Mouse (Mus musculus) limb, embryonic 15.5 days (tissue): ENCODE data around the gene Zfp451. TPM values are rescaled to one million over a fixed set of nuclear protein-coding genes. Genes with fewer than 3 reads are reported as not detected.
"Not testable (repeated sequence)": the region's sequence is repeated elsewhere in the genome, so short reads cannot be mapped to it uniquely, and the experiment has no call there.

ENCODE experiments used
- ATAC-seq: fragments of 200-750 bp; cut with Nextera tagmentation; 2 replicates; pipeline ENCODE4 v1.8.0; 2017; ENCODE audit warnings: low read depth, moderate TSS enrichment; ENCODE audit not compliant: insufficient number of reproducible peaks, low FRiP score, low TSS enrichment
- H3K27ac ChIP-seq: fragments of 300-500 bp; sonication (generic); 2 replicates; pipeline ENCODE4 v1.5.1; 2015; ENCODE audit warnings: moderate library complexity, mild to moderate bottlenecking, inconsistent platforms
- H3K27me3 ChIP-seq: fragments of 300-500 bp; sonication (generic); 2 replicates; pipeline ENCODE4 v1.6.1; 2015; ENCODE audit warnings: inconsistent platforms
- H3K36me3 ChIP-seq: fragments of 300-500 bp; sonication (generic); 2 replicates; pipeline ENCODE4 v1.6.1; 2015; ENCODE audit warnings: inconsistent platforms
- H3K4me1 ChIP-seq: fragments of 300-500 bp; sonication (generic); 2 replicates; pipeline ENCODE4 v1.6.1; 2015; ENCODE audit warnings: inconsistent platforms
- H3K4me2 ChIP-seq: fragments of 300-500 bp; sonication (generic); 2 replicates; pipeline ENCODE4 v1.6.1; 2015; ENCODE audit warnings: mild to moderate bottlenecking, inconsistent platforms
- H3K4me3 ChIP-seq: fragments of 300-500 bp; sonication (generic); 2 replicates; pipeline ENCODE4 v1.5.1; 2015; ENCODE audit warnings: mild to moderate bottlenecking, inconsistent platforms
- H3K9ac ChIP-seq: fragments of 300-500 bp; sonication (generic); 2 replicates; pipeline ENCODE4 v1.6.1; 2015; ENCODE audit warnings: inconsistent platforms
- H3K9me3 ChIP-seq: fragments of 300-500 bp; sonication (generic); 2 replicates; pipeline ENCODE4 v1.6.1; 2016; ENCODE audit warnings: inconsistent platforms
- WGBS: fragments of 180-500 bp; shearing (Covaris S2); methylation state at CpG from one replicate; pipeline ENCODE4 v1.1.7; 2015; 5-methylcytosine and 5-hydroxymethylcytosine counted together
- polyA plus RNA-seq: library from polyadenylated mRNA; unstranded; fragments of >200 nt; fragmentation: Nextera tagmentation; extraction: Ambion mirVana; gene quantifications from 2 replicates; pipeline ENCODE4 v1.2.1, GENCODE M21; 2015

Gene Zfp451
- polyA plus RNA-seq, 1 experiment from 2014 or later: 25.6 TPM

DNA sequence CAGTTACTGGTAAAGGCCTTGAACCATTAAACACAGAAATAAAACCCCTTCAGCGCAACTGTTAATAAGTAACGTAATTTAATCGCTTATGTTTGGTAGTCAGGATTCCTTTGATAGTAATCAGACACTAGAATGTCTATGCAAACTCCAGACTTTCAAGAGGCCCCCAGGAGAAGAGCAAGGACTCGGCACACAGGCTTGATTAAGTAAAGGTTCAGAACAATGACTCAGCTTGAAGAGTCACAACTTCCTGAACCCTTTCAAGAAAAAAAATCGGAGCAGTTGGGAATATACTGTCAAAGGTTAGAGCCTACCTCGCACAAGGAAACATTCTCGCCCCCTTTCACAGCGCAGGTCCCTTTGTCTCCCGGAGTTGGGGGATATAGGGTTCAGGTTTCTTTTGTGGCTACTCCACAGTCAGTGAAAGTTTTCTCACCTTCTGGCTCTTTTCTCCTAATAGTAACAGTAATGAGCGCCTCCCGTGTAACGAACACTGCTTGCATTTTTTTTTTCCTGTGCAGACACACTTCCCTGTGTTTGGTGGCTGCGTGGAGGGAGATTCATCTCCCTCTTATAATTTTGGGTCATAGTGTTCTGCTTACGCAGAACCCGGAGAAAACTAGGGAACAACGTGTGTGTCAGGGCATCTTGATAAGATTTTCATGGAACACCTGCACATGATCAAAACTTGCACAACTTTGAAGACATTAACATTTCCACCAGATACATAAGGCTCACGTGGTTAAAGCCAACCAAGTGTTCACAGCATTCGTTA lies 58.0 kb downstream of the Zfp451 start:
- H3K36me3 ChIP-seq: peaks cover 9% of the 10 kb centered on the region; the same call in 1 of the 2 replicates
- no peak for ATAC-seq
- H3K9ac ChIP-seq: no peak overlapping the region
- H3K27ac ChIP-seq: no peak overlapping the region
- 20% methylated on average over 18 of the region's 18 CpGs for WGBS
- peak overlapping the region; percentile 83 for H3K4me2 ChIP-seq
- no peaks in the 10 kb centered on the region for H3K27me3 ChIP-seq
- H3K9me3 ChIP-seq: no peaks in the 10 kb centered on the region
- peaks cover 24% of the 10 kb centered on the region for H3K4me1 ChIP-seq
- H3K4me3 ChIP-seq: peak overlapping the region; percentile 80

DNA sequence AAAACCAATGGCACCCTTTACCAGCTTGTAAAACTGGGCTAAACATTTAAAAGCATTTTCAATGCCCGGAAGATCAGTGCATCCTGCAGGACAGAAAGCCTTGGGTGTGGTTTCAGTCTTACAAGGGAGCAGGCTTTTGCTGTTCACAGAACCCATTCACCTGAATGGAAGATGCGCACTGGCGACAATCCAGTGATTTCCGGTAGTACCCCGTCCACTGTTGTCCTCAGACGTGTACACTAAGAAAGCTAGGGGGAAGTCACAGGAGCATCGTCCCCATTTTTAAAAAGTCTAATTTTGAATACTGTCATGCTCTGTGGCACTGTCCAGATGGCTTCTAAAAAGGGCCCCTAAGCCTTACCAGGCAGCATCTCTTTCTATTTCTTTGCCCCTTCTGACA lies 58.6 kb downstream of the Zfp451 start:
- WGBS: 81% methylated on average over 7 of the region's 7 CpGs
- no peak for ATAC-seq
- Histone ChIP-seq H3K4me1 (peaks cover 24% of the 10 kb centered on the region), H3K4me3 (no peak overlapping the region), H3K27ac (no peak overlapping the region), H3K27me3 (no peaks in the 10 kb centered on the region), H3K36me3 (peaks cover 5% of the 10 kb centered on the region; the same call in 1 of the 2 replicates), H3K4me2 (peak overlapping the region; percentile 83; the same call in 1 of the 2 replicates), H3K9me3 (no peaks in the 10 kb centered on the region), H3K9ac (no peak overlapping the region)

DNA sequence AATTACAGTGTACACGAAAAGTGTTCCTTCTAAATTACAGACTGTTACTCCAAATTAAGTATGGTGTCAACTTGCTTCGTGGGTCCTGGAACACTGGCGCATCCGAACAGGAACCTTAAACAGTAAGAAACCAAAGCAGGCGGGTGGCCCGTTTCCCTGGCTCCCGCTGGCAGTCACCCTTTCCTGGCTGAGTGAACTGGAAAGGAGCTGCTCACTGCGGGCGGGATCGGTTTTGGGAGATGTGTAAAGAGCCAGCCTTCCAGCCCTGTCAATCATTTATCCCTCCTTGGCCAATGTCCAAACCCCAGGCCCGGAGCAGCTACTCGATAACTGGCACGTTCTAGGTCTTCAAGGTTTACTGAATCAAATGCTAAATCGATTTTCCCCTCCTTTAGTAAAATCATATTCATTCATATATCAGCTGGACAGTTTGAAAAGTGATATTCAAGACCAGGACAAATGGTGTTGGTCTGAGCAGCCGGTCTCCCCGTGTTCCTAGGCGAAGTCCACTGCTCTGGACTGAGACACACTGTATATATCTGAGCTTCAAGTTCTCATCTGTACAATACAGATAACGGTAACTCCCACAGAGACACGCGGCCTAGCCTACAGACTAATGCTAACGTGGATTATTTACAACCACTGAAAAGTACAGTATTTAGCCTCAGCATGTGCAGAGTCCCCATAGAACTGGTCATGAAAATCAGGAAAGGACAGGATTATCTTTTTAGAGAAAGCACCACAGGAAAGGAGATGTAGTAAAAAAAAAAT lies 59.2 kb downstream of the Zfp451 start:
- no peak overlapping the region for H3K4me3 ChIP-seq
- no peak overlapping the region for H3K27ac ChIP-seq
- no peak overlapping the region for H3K9ac ChIP-seq
- peaks cover 24% of the 10 kb centered on the region for H3K4me1 ChIP-seq
- no peak for ATAC-seq
- WGBS: 81% methylated on average over 21 of the region's 21 CpGs
- no peak overlapping the region for H3K4me2 ChIP-seq
- peaks cover under 1% of the 10 kb centered on the region; the same call in 1 of the 2 replicates for H3K36me3 ChIP-seq
- no peaks in the 10 kb centered on the region for H3K27me3 ChIP-seq
- H3K9me3 ChIP-seq: no peaks in the 10 kb centered on the region

GRCm38 (mm10) chr1:33754089-33754488 lies 60.3 kb downstream of the Zfp451 start:
- peaks cover 24% of the 10 kb centered on the region for H3K4me1 ChIP-seq
- no peak for ATAC-seq
- peak overlapping the region; percentile 22; the same call in 1 of the 2 replicates for H3K27ac ChIP-seq
- no peak overlapping the region for H3K4me3 ChIP-seq
- H3K36me3 ChIP-seq: no peaks in the 10 kb centered on the region
- H3K9ac ChIP-seq: no peak overlapping the region
- 69% methylated on average over 17 of the region's 17 CpGs for WGBS
- no peaks in the 10 kb centered on the region for H3K9me3 ChIP-seq
- H3K27me3 ChIP-seq: no peaks in the 10 kb centered on the region
- no peak overlapping the region for H3K4me2 ChIP-seq

DNA sequence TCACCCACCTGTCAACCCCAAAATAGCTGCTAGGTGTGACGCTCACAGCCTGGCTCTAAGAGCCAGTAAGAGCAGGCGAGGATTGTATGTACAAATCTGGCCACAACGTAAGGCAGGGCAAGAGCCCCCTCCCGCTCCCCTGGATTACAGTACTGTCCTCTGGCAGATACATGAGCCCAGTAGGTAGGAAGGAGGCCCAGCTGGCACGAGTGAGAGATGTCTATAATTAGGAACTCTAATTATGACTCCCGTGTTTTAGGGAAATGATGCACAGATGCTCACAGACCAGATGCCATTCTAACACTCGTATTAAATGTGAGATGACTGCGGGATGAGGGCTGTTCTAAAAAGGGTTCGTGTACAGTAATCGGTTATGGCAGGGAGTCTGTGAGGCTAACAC lies 63.1 kb downstream of the Zfp451 start:
- peaks cover 12% of the 10 kb centered on the region; the same call in 1 of the 2 replicates for H3K4me1 ChIP-seq
- no peaks in the 10 kb centered on the region for H3K9me3 ChIP-seq
- no peak overlapping the region for H3K27ac ChIP-seq
- no peak overlapping the region for H3K9ac ChIP-seq
- peaks cover 16% of the 10 kb centered on the region for H3K36me3 ChIP-seq
- ATAC-seq: peak; percentile 16; the same call in 1 of the 2 replicates
- H3K4me2 ChIP-seq: no peak overlapping the region
- WGBS: 77% methylated on average over 10 of the region's 10 CpGs
- no peaks in the 10 kb centered on the region for H3K27me3 ChIP-seq
- no peak overlapping the region for H3K4me3 ChIP-seq

GRCm38 (mm10) chr1:33749709-33750108 lies 64.7 kb downstream of the Zfp451 start:
- not testable (repeated sequence) for H3K9me3 ChIP-seq, H3K27me3 ChIP-seq, H3K4me2 ChIP-seq, H3K4me1 ChIP-seq, H3K27ac ChIP-seq, H3K9ac ChIP-seq, H3K4me3 ChIP-seq, ATAC-seq
- peaks cover 25% of the 10 kb centered on the region for H3K36me3 ChIP-seq
- 84% methylated on average over 4 of the region's 4 CpGs for WGBS

DNA sequence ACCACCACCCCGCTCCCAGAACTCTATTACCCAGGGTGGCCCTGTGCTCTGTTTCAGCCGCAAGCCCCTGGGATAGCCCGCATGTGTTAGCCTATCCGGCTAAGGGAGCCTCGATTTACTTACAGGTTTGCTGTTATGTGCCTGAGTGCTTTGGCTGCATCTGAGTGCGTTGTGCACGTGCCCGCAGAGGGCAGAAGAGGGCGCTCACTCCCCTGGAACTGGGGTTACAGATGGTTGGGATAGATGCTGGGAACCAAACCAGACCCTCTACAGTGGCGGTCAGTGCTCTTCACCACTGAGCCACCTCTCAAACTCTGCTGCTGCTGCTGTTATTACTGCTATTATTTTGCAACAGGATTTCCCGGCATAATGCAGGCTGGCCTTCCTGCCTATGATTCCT lies 65.3 kb downstream of the Zfp451 start:
- ATAC-seq: no peak
- H3K4me1 ChIP-seq: 0 out of 2 replicates have a peak, but pooled peaks cover 4% of the 10 kb centered on the region
- no peak overlapping the region for H3K9ac ChIP-seq
- 95% methylated on average over 11 of the region's 11 CpGs for WGBS
- H3K9me3 ChIP-seq: no peaks in the 10 kb centered on the region
- H3K27me3 ChIP-seq: no peaks in the 10 kb centered on the region
- peaks cover 26% of the 10 kb centered on the region for H3K36me3 ChIP-seq
- no peak overlapping the region for H3K4me2 ChIP-seq
- H3K4me3 ChIP-seq: no peak overlapping the region
- H3K27ac ChIP-seq: no peak overlapping the region

DNA sequence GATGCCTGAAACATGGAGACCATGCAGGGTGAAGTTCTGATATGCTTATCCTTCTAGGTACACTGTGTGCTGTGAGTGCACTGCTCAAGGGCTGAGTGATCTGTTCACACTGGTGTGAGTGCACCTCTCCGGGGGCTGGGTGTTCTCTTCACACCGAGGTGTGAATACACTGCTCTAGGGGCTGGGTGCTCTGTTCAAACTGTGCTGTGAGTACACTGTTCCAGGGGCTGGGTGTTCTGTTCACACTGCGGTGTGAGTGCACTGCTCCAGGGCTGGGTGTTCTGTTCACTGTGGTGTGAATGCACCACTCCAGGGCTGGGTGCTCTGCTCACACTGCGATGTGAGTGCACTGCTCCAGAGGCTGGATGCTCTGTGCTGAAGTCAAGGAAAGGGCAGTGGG lies 68.5 kb downstream of the Zfp451 start:
- ATAC-seq: no peak
- Histone ChIP-seq H3K4me3 (no peak overlapping the region), H3K27ac (no peak overlapping the region), H3K36me3 (peaks cover 29% of the 10 kb centered on the region), H3K4me1 (no peaks in the 10 kb centered on the region), H3K27me3 (no peaks in the 10 kb centered on the region), H3K9me3 (no peaks in the 10 kb centered on the region), H3K9ac (no peak overlapping the region), H3K4me2 (no peak overlapping the region)
- WGBS: 90% methylated on average over 4 of the region's 4 CpGs

DNA sequence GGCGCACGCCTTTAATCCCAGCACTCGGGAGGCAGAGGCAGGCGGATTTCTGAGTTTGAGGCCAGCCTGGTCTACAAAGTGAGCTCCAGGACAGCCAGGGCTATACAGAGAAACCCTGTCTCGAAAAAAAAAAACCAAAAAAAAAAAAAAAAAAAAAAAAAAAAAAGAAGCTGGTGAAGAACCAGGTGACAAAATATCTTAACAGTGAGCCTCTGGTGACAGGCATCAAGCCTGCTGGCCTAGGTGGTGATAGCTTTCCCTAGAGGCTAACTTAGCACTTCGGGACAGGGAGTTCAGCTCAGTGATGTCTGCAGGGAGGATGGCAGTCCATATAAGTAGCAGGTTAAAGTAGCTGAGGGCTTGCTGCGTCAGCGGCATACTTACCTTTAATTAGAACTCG lies 69.6 kb downstream of the Zfp451 start:
- H3K4me2 ChIP-seq, H3K27me3 ChIP-seq, H3K27ac ChIP-seq, H3K9ac ChIP-seq, ATAC-seq, H3K9me3 ChIP-seq, H3K4me1 ChIP-seq, H3K4me3 ChIP-seq: not testable (repeated sequence)
- WGBS: 96% methylated on average over 9 of the region's 9 CpGs
- peaks cover 35% of the 10 kb centered on the region for H3K36me3 ChIP-seq

DNA sequence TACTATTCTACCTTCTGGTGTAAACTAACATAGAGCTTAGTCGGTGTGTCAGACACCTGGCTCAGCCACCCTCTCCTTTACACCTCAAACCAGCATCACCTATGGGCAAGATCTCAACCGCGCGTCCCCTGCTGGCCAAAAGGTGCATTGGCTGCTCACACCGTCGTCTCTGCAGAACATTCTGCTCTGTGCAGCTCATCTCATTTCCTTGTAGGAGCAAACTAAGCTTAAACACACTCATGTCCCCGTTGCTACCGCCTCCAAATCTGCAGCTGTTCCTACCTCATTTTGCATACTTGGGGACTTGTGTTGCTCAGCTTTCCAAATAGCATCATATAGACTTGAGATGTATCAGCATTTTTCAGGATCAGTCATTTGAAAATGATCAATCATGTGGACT lies 71.5 kb downstream of the Zfp451 start:
- Histone ChIP-seq H3K4me3 (no peak overlapping the region), H3K27ac (no peak overlapping the region), H3K4me1 (0 out of 2 replicates have a peak, but pooled peaks cover 2% of the 10 kb centered on the region), H3K9ac (no peak overlapping the region), H3K4me2 (no peak overlapping the region), H3K9me3 (no peaks in the 10 kb centered on the region), H3K27me3 (no peaks in the 10 kb centered on the region), H3K36me3 (peaks cover 50% of the 10 kb centered on the region)
- ATAC-seq: no peak
- WGBS: 22% methylated on average over 8 of the region's 8 CpGs

- 0 out of 2 replicates have a peak, but pooled peaks cover 2% of the 10 kb centered on the region for H3K4me1 ChIP-seq
- H3K36me3 ChIP-seq: peaks cover 56% of the 10 kb centered on the region
- no peak overlapping the region for H3K9ac ChIP-seq
- no peaks in the 10 kb centered on the region for H3K27me3 ChIP-seq
- no peak overlapping the region for H3K4me3 ChIP-seq
- no peak overlapping the region for H3K4me2 ChIP-seq
- H3K9me3 ChIP-seq: no peaks in the 10 kb centered on the region
- ATAC-seq: 0 out of 2 replicates have a peak, but pooled peaks have one; percentile 74
- WGBS: 26% methylated on average over 12 of the region's 12 CpGs
- no peak overlapping the region for H3K27ac ChIP-seq
These were observed 75.1 kb downstream of the Zfp451 start for GRCm38 (mm10) chr1:33739302-33739701.
